Mouse (Mus musculus) forebrain, embryonic 14.5 days (tissue): ENCODE measurements around the gene Clpb. TPM values are rescaled to one million over a fixed set of nuclear protein-coding genes. Genes with fewer than 3 reads are reported as not detected.

Experiments
- ATAC-seq: fragments of 200-750 bp; cut with Nextera tagmentation; 2 replicates; pipeline ENCODE4 v1.8.0; 2017; ENCODE audit warnings: mild to moderate bottlenecking, moderate library complexity
- DNase-seq: peaks from one replicate; pipeline ENCODE4 v3.0.0-alpha.2; 2015; ENCODE audit warnings: low spot score
- H3K27ac ChIP-seq: fragments of 300-500 bp; sonication (generic); 2 replicates; pipeline ENCODE4 v1.5.1; 2014; ENCODE audit warnings: low read depth, mild to moderate bottlenecking, control low read depth, low read length, moderate library complexity
- H3K27me3 ChIP-seq: fragments of 300-500 bp; sonication (generic); replicated peaks from 2 replicates; pipeline ENCODE4 v1.6.1; 2014; ENCODE audit warnings: low read length, control low read depth, mixed read lengths; ENCODE audit not compliant: control insufficient read depth, insufficient read depth
- H3K36me3 ChIP-seq: fragments of 300-500 bp; sonication (generic); 2 replicates; pipeline ENCODE4 v1.6.1; 2014; ENCODE audit warnings: low read length, control low read depth; ENCODE audit not compliant: control insufficient read depth, insufficient read depth
- H3K4me1 ChIP-seq: fragments of 300-500 bp; sonication (generic); 2 replicates; pipeline ENCODE4 v1.6.1; 2014; ENCODE audit warnings: antibody characterized with exemption, low read length, control low read depth; ENCODE audit not compliant: control insufficient read depth, insufficient read depth
- H3K4me2 ChIP-seq: fragments of 300-500 bp; sonication (generic); 2 replicates; pipeline ENCODE4 v1.6.1; 2014; ENCODE audit warnings: mild to moderate bottlenecking, control low read depth, low read length
- H3K4me3 ChIP-seq: fragments of 300-500 bp; sonication (generic); 2 replicates; pipeline ENCODE4 v1.5.1; 2014; ENCODE audit warnings: low read depth, low read length, control low read depth
- H3K9ac ChIP-seq: fragments of 300-500 bp; sonication (generic); 2 replicates; pipeline ENCODE4 v1.6.1; 2014; ENCODE audit warnings: mild to moderate bottlenecking, low read length, control low read depth, moderate library complexity
- H3K9me3 ChIP-seq: fragments of 300-500 bp; sonication (generic); replicated peaks from 2 replicates; pipeline ENCODE4 v1.6.1; 2016; ENCODE audit warnings: low read length, control low read depth, mixed read lengths; ENCODE audit not compliant: control insufficient read depth
- WGBS: fragments of 180-500 bp; shearing (Covaris S2); extraction: QIAGEN DNeasy Blood & Tissue Kit; methylation state at CpG from one replicate; pipeline ENCODE4 v1.1.7; 2014; 5-methylcytosine and 5-hydroxymethylcytosine counted together
- polyA plus RNA-seq: library from polyadenylated mRNA; unstranded; fragments of >200 nt; fragmentation: Nextera tagmentation; extraction: Ambion mirVana; gene quantifications from 2 replicates; pipeline ENCODE4 v1.2.1, GENCODE M21; 2014

Gene Clpb
- polyA plus RNA-seq, 1 experiment from 2014 or later, result 31.9 TPM

DNA sequence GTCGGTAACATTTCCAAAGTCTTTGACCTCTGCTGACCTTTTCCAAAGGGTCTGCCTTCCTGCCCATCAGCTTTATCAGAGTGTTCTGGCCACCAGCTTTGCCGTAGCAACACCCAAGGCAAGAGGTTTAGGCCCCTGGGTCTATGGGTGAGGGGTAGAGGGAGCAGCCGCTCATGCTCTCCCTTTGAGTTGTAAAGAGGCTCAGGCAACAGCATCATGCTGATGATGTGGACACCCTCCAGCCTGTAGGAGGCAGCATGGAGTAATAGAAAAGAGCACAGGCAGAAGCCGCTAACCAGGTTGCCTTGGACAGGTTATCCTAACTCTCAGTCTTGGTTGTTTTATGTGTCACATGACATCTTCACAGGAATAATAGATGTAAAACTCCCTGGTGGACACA, 61.6 kb downstream of the Clpb start:
- Histone ChIP-seq H3K36me3 (no peaks in the 10 kb centered on the region), H3K27me3 (no peaks in the 10 kb centered on the region), H3K9me3 (no peaks in the 10 kb centered on the region), H3K4me3 (no peak overlapping the region), H3K27ac (no peak overlapping the region), H3K4me1 (no peaks in the 10 kb centered on the region), H3K9ac (no peak overlapping the region), H3K4me2 (no peak overlapping the region)
- WGBS, result 39% methylated on average over 4 of the region's 4 CpGs
- ATAC-seq, result peak; percentile 42; the same call in 1 of the 2 replicates
- DNase-seq, result peak; percentile 50

DNA sequence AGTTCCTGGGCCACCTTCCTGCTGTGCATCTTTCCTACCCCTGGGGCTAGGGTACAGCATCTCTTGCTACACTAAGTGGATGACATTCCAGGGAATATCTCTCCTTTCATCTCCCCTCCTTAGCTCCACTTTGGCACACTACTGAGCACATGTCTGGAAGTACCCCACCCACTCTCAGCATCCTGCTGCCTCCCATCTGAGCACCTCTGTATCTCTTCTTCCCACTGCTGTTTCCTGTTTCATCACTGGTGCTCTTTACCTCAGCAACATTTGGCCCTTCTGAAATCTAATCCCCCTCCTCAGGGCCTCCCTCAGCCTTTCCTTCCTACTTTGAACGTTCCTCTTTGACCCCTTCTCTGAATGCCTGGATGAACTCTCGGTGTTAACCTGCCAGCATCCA, 63.5 kb downstream of the Clpb start:
- Histone ChIP-seq H3K36me3 (no peaks in the 10 kb centered on the region), H3K9me3 (no peaks in the 10 kb centered on the region), H3K4me1 (no peaks in the 10 kb centered on the region), H3K9ac (no peak overlapping the region), H3K4me3 (no peak overlapping the region), H3K27ac (no peak overlapping the region), H3K27me3 (no peaks in the 10 kb centered on the region), H3K4me2 (no peak overlapping the region)
- no peak for DNase-seq
- ATAC-seq, result no peak
- WGBS, result 42% methylated on average over 2 of the region's 2 CpGs

DNA sequence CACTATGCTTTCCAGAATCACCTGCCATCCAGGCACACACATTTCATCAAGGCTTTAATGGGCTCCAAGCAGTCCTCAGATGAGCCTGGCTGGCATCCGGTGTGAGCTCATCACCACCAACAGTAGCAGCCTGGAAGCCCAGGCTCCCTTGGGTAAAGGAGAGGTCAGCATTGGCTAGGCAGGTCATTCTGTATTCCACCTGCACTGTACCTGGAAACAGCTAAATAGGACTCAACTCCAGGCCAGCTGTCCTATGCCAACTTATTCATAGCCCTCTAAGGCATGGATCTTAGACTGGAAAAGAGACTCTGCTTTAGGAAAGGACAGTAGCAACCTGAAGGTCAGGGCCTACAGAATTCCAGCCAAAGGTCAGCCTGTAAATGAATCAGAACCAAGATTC, 68.7 kb downstream of the Clpb start:
- Histone ChIP-seq H3K27ac (no peak overlapping the region), H3K4me2 (no peak overlapping the region), H3K4me1 (no peaks in the 10 kb centered on the region), H3K4me3 (no peak overlapping the region), H3K27me3 (no peaks in the 10 kb centered on the region), H3K9ac (no peak overlapping the region), H3K9me3 (no peaks in the 10 kb centered on the region), H3K36me3 (no peaks in the 10 kb centered on the region)
- no peak for DNase-seq
- 93% methylated on average over 1 of the region's 1 CpGs for WGBS
- no peak for ATAC-seq

DNA sequence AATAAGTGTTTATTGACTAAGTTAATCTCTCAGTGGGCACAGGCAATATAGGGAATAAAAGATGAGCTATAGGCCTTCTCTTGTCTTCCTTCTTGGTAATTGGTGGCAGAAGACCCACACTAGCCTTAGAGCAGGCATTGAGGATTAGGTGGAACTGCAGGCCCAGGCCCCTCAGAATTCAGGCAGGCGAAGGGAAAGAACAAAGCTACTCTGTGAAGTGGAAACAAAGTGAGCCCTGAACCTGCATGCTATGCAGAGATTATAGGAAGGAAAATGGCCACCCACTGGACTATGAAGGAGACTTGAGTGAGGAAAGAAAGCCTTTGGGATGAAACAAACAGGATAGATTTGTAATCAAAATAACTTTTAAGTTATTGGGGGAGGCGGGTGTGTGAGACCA, 69.6 kb downstream of the Clpb start:
- ATAC-seq, result no peak
- H3K36me3 ChIP-seq, result no peaks in the 10 kb centered on the region
- H3K27me3 ChIP-seq, result no peaks in the 10 kb centered on the region
- H3K4me3 ChIP-seq, result no peak overlapping the region
- no peak overlapping the region for H3K9ac ChIP-seq
- H3K27ac ChIP-seq, result no peak overlapping the region
- 29% methylated on average over 2 of the region's 2 CpGs for WGBS
- DNase-seq, result no peak
- no peak overlapping the region for H3K4me2 ChIP-seq
- no peaks in the 10 kb centered on the region for H3K9me3 ChIP-seq
- H3K4me1 ChIP-seq, result no peaks in the 10 kb centered on the region

DNA sequence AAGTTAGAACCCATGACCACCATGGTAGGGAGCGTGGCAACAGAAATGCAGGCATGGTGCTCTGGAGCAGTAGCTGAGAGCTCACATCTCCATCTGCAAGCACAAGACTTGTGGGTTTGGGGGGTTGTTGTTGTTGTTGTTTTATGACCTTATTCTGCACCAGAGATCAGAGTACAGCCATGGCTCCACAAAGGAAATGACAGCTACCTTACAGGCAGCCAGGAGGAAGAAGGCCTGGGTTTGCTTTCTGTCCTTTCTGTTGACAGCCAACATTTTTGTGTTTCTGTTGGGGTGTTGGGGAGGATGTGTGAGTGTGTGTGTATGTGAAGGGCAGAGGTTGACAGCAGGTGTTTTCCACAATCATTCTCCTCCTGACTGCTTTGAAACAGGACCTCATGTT, 71.9 kb downstream of the Clpb start:
- H3K27ac ChIP-seq, result no peak overlapping the region
- no peaks in the 10 kb centered on the region for H3K27me3 ChIP-seq
- no peak overlapping the region for H3K4me2 ChIP-seq
- H3K4me3 ChIP-seq, result no peak overlapping the region
- ATAC-seq (no peak), DNase-seq (no peak)
- WGBS, result 100% methylated on average over 1 of the region's 1 CpGs
- no peak overlapping the region for H3K9ac ChIP-seq
- H3K36me3 ChIP-seq, result no peaks in the 10 kb centered on the region
- no peaks in the 10 kb centered on the region for H3K9me3 ChIP-seq
- H3K4me1 ChIP-seq, result 0 out of 2 replicates have a peak, but pooled peaks cover 5% of the 10 kb centered on the region

DNA sequence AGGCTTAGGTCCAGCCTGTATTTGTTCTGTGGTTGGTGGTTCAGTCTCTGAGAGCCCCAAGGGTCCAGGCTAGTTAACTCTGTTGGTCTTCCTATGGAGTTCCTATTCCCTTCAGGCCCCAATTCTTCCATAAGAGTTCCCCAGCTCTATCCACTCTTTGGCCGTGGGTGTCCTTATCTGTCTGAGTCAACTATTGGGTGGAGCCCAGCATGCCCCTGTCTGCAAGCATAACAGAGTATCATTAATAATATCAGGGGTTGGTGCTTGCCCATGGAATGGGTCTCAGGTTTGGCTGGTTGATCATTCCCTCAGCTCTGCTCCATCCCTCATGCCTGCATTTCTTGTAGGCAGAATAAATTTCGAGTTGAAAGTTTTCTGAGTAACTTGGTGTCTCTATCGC, 74.3 kb downstream of the Clpb start:
- H3K9me3 ChIP-seq, result no peaks in the 10 kb centered on the region
- H3K4me1 ChIP-seq, result 0 out of 2 replicates have a peak, but pooled peaks cover 8% of the 10 kb centered on the region
- no peak overlapping the region for H3K27ac ChIP-seq
- H3K4me2 ChIP-seq, result no peak overlapping the region
- H3K36me3 ChIP-seq, result no peaks in the 10 kb centered on the region
- WGBS, result 88% methylated on average over 3 of the region's 3 CpGs
- no peak for ATAC-seq
- H3K9ac ChIP-seq, result no peak overlapping the region
- DNase-seq, result no peak
- no peak overlapping the region for H3K4me3 ChIP-seq
- H3K27me3 ChIP-seq, result no peaks in the 10 kb centered on the region

DNA sequence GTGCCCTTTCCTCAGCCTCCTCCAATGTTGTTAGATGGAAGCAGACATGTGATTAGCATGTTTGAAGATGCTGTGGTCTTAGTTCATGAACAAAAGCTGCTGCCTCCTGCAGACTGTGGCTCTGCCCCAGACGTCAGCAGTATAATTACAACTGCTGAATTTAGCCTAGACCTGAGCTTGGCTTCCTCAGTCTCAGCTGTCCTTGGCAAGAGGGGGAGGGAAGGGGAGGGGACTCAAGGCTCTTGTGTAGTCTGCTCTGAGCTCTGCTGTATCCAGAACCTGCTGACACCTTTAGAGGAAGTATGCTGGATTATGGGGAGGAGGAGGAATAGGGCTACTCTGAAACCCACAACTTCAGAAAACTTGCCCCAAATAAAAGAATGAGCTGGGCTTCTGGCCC, 76.2 kb downstream of the Clpb start:
- Histone ChIP-seq H3K36me3 (no peaks in the 10 kb centered on the region), H3K4me3 (no peak overlapping the region), H3K4me1 (peaks cover 11% of the 10 kb centered on the region; the same call in 1 of the 2 replicates), H3K27me3 (no peaks in the 10 kb centered on the region), H3K4me2 (no peak overlapping the region), H3K9me3 (no peaks in the 10 kb centered on the region), H3K9ac (no peak overlapping the region), H3K27ac (no peak overlapping the region)
- DNase-seq (peak; percentile 1), ATAC-seq (no peak)
- 9% methylated on average over 1 of the region's 1 CpGs for WGBS

DNA sequence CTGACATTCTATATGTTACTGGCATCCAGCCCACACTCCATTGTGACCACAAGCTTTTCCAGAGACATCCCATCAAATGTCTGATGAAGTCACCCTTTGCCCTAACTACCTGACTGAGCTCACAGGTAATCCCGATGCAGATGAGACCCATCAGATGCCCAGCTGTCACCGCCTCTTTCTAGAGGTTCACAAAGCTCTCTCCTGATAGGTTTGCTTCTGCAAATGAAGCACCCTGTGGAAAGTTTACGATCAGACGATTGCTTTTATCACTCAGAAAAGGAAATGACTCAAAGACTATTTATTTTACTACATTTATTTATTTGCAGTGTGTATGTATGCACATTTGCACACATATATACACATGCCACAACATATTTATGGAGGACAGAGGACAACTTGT, 80.1 kb downstream of the Clpb start:
- peaks cover 11% of the 10 kb centered on the region; the same call in 1 of the 2 replicates for H3K4me1 ChIP-seq
- H3K4me2 ChIP-seq, result no peak overlapping the region
- 75% methylated on average over 4 of the region's 4 CpGs for WGBS
- H3K9ac ChIP-seq, result no peak overlapping the region
- DNase-seq (no peak), ATAC-seq (no peak)
- H3K4me3 ChIP-seq, result no peak overlapping the region
- H3K27ac ChIP-seq, result no peak overlapping the region
- H3K36me3 ChIP-seq, result no peaks in the 10 kb centered on the region
- H3K27me3 ChIP-seq, result no peaks in the 10 kb centered on the region
- H3K9me3 ChIP-seq, result no peaks in the 10 kb centered on the region

DNA sequence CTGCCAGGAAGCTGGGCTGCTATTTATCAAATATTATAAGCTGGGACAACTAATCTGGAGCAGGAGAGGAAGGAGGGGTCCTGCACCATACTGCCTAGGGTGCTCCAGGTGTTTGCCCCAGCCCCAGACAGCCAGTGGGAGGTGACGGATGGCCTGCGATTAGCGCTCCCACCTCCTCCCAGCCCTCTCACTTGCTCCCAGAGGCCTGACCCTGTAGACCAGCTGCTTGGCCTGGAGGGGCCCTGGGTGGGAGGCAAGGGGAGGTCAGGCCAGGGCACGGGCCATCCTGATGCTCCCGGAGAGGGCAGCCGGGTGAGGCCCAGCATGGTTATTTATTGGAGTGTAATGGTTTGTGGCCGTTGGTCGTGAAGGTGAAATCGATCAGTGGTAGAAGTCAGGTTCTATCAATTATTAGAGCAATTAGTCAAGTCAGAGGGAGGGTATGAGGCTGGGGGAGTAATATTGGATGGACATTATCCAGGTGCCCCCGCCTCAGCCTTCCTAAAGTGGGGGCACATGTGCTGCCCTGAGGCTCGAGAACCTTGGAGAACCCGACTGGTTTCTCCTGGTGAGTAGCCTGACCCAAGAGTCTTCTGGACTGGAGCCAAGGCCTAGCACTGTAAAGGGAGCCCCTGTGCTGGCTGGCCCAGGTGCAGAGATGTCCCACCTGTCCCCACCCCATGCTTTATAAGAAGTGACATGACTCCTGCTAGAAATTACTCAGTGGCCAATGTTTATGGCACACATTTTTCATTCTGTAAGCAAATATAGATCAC, 83.3 kb downstream of the Clpb start:
- ATAC-seq (no peak), DNase-seq (no peak)
- H3K9ac ChIP-seq, result no peak overlapping the region
- H3K9me3 ChIP-seq, result no peaks in the 10 kb centered on the region
- H3K4me1 ChIP-seq, result peaks cover 6% of the 10 kb centered on the region; the same call in 1 of the 2 replicates
- H3K27me3 ChIP-seq, result no peaks in the 10 kb centered on the region
- no peak overlapping the region for H3K27ac ChIP-seq
- WGBS, result 95% methylated on average over 12 of the region's 12 CpGs
- no peak overlapping the region for H3K4me3 ChIP-seq
- H3K36me3 ChIP-seq, result 0 out of 2 replicates have a peak, but pooled peaks cover 3% of the 10 kb centered on the region
- H3K4me2 ChIP-seq, result no peak overlapping the region
